Mouse (Mus musculus) hindbrain, embryonic 10.5 days (tissue): Measurements from ENCODE around the gene Fhl5. TPM values are rescaled to one million over a fixed set of nuclear protein-coding genes. Genes with fewer than 3 reads are reported as not detected.

ENCODE experiments used
- DNase-seq: peaks from one replicate; pipeline ENCODE4 v3.0.0-alpha.2; 2017; ENCODE audit warnings: low spot score
- H3K27ac ChIP-seq: fragments of 300-500 bp; sonication (generic); 2 replicates; pipeline ENCODE4 v1.5.1; 2016; ENCODE audit warnings: mild to moderate bottlenecking, moderate library complexity
- H3K27me3 ChIP-seq: fragments of 300-500 bp; sonication (generic); 2 replicates; pipeline ENCODE4 v1.6.1; 2016; ENCODE audit warnings: mild to moderate bottlenecking; ENCODE audit not compliant: poor library complexity, insufficient read depth, severe bottlenecking
- H3K36me3 ChIP-seq: fragments of 300-500 bp; sonication (generic); 2 replicates; pipeline ENCODE4 v1.6.1; 2016; ENCODE audit warnings: mild to moderate bottlenecking, moderate library complexity
- H3K4me1 ChIP-seq: fragments of 300-500 bp; sonication (generic); replicated peaks from 2 replicates; pipeline ENCODE4 v1.6.1; 2016; ENCODE audit warnings: mild to moderate bottlenecking
- H3K4me3 ChIP-seq: fragments of 300-500 bp; sonication (generic); 2 replicates; pipeline ENCODE4 v1.5.1; 2016; ENCODE audit warnings: mild to moderate bottlenecking, moderate library complexity
- H3K9me3 ChIP-seq: fragments of 300-500 bp; sonication (generic); 2 replicates; pipeline ENCODE4 v1.6.1; 2016; ENCODE audit warnings: mild to moderate bottlenecking, moderate library complexity
- WGBS: fragments of 180-500 bp; shearing (Covaris S2); methylation state at CpG from one replicate; pipeline ENCODE4 v1.1.7; 2016; 5-methylcytosine and 5-hydroxymethylcytosine counted together
- polyA plus RNA-seq: library from polyadenylated mRNA; unstranded; fragments of >200 nt; fragmentation: Nextera tagmentation; extraction: Ambion mirVana; gene quantifications from 2 replicates; pipeline ENCODE4 v1.2.1, GENCODE M21; 2016

Gene Fhl5
- polyA plus RNA-seq, 1 experiment from 2014 or later = not detected

- H3K4me1 ChIP-seq = no peaks in the 10 kb centered on the region
- no peaks in the 10 kb centered on the region for H3K9me3 ChIP-seq
- H3K36me3 ChIP-seq = no peaks in the 10 kb centered on the region
- H3K27ac ChIP-seq = no peak overlapping the region
- H3K27me3 ChIP-seq = no peaks in the 10 kb centered on the region
- DNase-seq = no peak
- no peak overlapping the region for H3K4me3 ChIP-seq
- WGBS = 55% methylated on average over 5 of the region's 5 CpGs
Measured at GRCm38 (mm10) chr4:25213451-25213850, 29.2 kb downstream of the Fhl5 start.

GRCm38 (mm10) chr4:25206166-25206565 lies 36.5 kb downstream of the Fhl5 start:
- Histone ChIP-seq H3K27ac (no peak overlapping the region), H3K4me3 (no peak overlapping the region), H3K27me3 (no peaks in the 10 kb centered on the region), H3K36me3 (no peaks in the 10 kb centered on the region), H3K4me1 (no peaks in the 10 kb centered on the region), H3K9me3 (no peaks in the 10 kb centered on the region)
- WGBS = 85% methylated on average over 4 of the region's 4 CpGs
- DNase-seq = no peak

- H3K27me3 ChIP-seq = no peaks in the 10 kb centered on the region
- peaks cover 9% of the 10 kb centered on the region for H3K4me1 ChIP-seq
- no peak overlapping the region for H3K4me3 ChIP-seq
- no peaks in the 10 kb centered on the region for H3K36me3 ChIP-seq
- H3K27ac ChIP-seq = 0 out of 2 replicates have a peak overlapping the region, but pooled peaks have one; percentile 45
- peak; percentile 4 for DNase-seq
- WGBS = 45% methylated on average over 1 of the region's 1 CpGs
- H3K9me3 ChIP-seq = no peaks in the 10 kb centered on the region
Measured at GRCm38 (mm10) chr4:25197310-25197709, 45.4 kb downstream of the Fhl5 start.

GRCm38 (mm10) chr4:25179617-25180208 lies 63.0 kb downstream of the Fhl5 start:
- Histone ChIP-seq H3K9me3 (no peaks in the 10 kb centered on the region), H3K4me3 (no peak overlapping the region), H3K27me3 (no peaks in the 10 kb centered on the region), H3K36me3 (no peaks in the 10 kb centered on the region), H3K27ac (no peak overlapping the region), H3K4me1 (no peaks in the 10 kb centered on the region)
- no peak for DNase-seq
- 61% methylated on average over 4 of the region's 4 CpGs for WGBS

Other genes starting within 250 kb of the Fhl5 start
- gene Ufl1, start 38.9 kb upstream of the Fhl5 start, polyA plus RNA-seq = 33.0 and 37.3 TPM in 2 replicates